In the genomic region with DNA sequence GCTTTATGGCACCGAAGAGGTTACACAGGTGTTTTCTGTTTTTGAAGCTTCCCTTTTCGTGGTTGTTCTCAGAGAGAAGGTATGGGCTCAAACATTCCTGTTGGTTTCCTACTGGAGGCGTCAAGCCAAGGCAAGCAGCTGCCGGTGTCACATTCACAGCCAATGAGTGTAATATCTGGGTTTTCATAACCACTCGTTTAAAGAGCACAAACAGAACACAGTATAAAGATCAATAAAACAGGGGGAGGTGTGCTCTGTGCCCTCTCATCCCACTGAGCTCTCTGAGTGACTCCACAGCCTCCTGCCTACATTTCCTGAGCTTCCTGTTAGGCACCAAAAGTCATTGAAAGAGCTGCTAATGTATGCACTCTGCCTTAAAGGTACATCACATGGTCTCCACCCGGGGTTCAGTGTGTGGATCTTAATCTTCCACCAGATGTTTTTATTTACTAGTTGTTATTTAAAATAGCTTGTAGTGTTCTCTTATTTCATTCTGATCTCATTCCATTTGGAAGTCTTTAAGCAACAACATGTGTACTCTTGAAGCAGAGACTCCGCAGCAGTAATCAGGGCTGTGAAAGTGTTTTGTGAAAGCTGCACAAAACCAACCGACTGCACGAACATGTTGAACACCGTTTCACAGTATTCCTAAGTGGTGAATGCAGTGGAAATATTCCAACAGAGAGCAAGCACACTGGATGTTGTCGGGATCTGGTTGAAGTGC, we compare ENCODE assay signal across 11 mouse cellular contexts.
DNase-seq lines count a peak whose midpoint lies in the region; ATAC-seq and TF ChIP-seq lines count a peak whose summit lies in the region.
"Had no signal": no experiment of that assay in that cellular context is flagged by ENCODE, and none has a peak within 500 bp of the region (broad histone marks: within the 10 kb centered on the region; RNA-seq: fewer than 3 reads in every experiment).

No protein-coding gene starts in this region.

- intact Hi-C loops in gastrocnemius, postnatal 36 days (cut with DNase I): no loop called here

- no peak overlapping the region for H3K9ac ChIP-seq in forebrain, embryonic 15.5 days (replicated peaks)
- no peak overlapping the region for H3K9ac ChIP-seq in limb, embryonic 12.5 days (replicated peaks)
- H3K9ac ChIP-seq: lung, embryonic 15.5 days had no signal

- H3K4me3 ChIP-seq in forebrain, embryonic 15.5 days: no peak overlapping the region
- H3K4me3 ChIP-seq in limb, embryonic 12.5 days (replicated peaks): peak overlapping the region; percentile 6; the same call in 1 of the 2 replicates
- H3K4me3 ChIP-seq: lung, embryonic 15.5 days had no signal

- no peak overlapping the region for H3K27ac ChIP-seq in forebrain, embryonic 15.5 days (replicated peaks)
- peak overlapping the region; percentile 79 for H3K27ac ChIP-seq in limb, embryonic 12.5 days
- H3K27ac ChIP-seq: kidney, postnatal 0 days; lung, embryonic 15.5 days had no signal

- H3K4me1 ChIP-seq in forebrain, embryonic 15.5 days: peaks cover 19% of the 10 kb centered on the region
- H3K4me1 ChIP-seq in limb, embryonic 12.5 days (replicated peaks): peaks cover 22% of the 10 kb centered on the region
- H3K4me1 ChIP-seq: lung, embryonic 15.5 days had no signal

- no peak overlapping the region; the same call in 1 of the 2 replicates for H3K4me2 ChIP-seq in forebrain, embryonic 15.5 days (replicated peaks)
- H3K4me2 ChIP-seq in limb, embryonic 12.5 days: peak overlapping the region; percentile 42
- H3K4me2 ChIP-seq: lung, embryonic 15.5 days had no signal

- H3K27me3 ChIP-seq in forebrain, embryonic 15.5 days: no peaks in the 10 kb centered on the region
- H3K27me3 ChIP-seq in limb, embryonic 12.5 days: no peaks in the 10 kb centered on the region
- H3K27me3 ChIP-seq: lung, embryonic 15.5 days had no signal

- WGBS in forebrain, embryonic 15.5 days: 32% methylated on average over 11 of the region's 11 CpGs
- WGBS in limb, embryonic 12.5 days: 14% methylated on average over 11 of the region's 11 CpGs

- TF ChIP-seq POLR2A in brain, embryonic 14.5 days (IDR thresholded peaks at IDR 0.05; ENCODE audit: borderline replicate concordance, extremely low read depth, insufficient read depth, insufficient read length, poor library complexity, severe bottlenecking): no peak

- no peak for TF ChIP-seq CTCF in brain, embryonic 14.5 days (IDR thresholded peaks at IDR 0.05; ENCODE audit: borderline replicate concordance, extremely low read depth, insufficient read depth, insufficient read length)

- peak; percentile 1 to 18 for DNase-seq in layer of hippocampus, adult 18-20 months (ENCODE audit: low spot score in 2 of 2)
- no peak for DNase-seq in layer of hippocampus, adult 9-10 months (ENCODE audit: low spot score)
- DNase-seq in brain, embryonic 14.5 days (ENCODE audit: low read depth): peak; percentile 32
- DNase-seq in kidney, adult 9 months: no peak
- no peak for DNase-seq in gastrocnemius, postnatal 36 days
- DNase-seq: thymus, adult 18-20 months had no signal

- peak; percentile 63 for ATAC-seq in forebrain, embryonic 15.5 days (replicated peaks)
- peak; percentile 88 for ATAC-seq in limb, embryonic 12.5 days (ENCODE audit: insufficient number of reproducible peaks, insufficient read depth, low FRiP score, low TSS enrichment, low read depth)
- no peak for ATAC-seq in granulocyte monocyte progenitor cell, adult 5-6 weeks (replicated peaks; ENCODE audit: poor library complexity, severe bottlenecking)

- H3K9me3 ChIP-seq in forebrain, embryonic 15.5 days: no peaks in the 10 kb centered on the region
- H3K9me3 ChIP-seq in limb, embryonic 12.5 days: no peaks in the 10 kb centered on the region
- H3K9me3 ChIP-seq: lung, embryonic 15.5 days had no signal

- no peaks in the 10 kb centered on the region for H3K36me3 ChIP-seq in forebrain, embryonic 15.5 days
- H3K36me3 ChIP-seq in limb, embryonic 12.5 days: no peaks in the 10 kb centered on the region
- H3K36me3 ChIP-seq: lung, embryonic 15.5 days had no signal

Comparison
In these comparisons a context has a peak if more than half of its experiments do, and no peak if none do; other contexts are left out.
1. DNase-seq: peak in layer of hippocampus, adult 18-20 months (2 of 2) and brain, embryonic 14.5 days (single experiment); none in layer of hippocampus, adult 9-10 months (single experiment), kidney, adult 9 months (single experiment) and gastrocnemius, postnatal 36 days (0 of 2).